Mouse (Mus musculus) G1E (cell line): Measurements from ENCODE around the gene Eif4h. TPM values are rescaled to one million over a fixed set of nuclear protein-coding genes. Genes with fewer than 3 reads are reported as not detected.

Experiments
- ATAC-seq: 2 replicates; pipeline ENCODE4 v1.8.0; 2016; ENCODE audit warnings: mild to moderate bottlenecking; ENCODE audit not compliant: insufficient number of reproducible peaks, poor library complexity, low FRiP score, severe bottlenecking; ENCODE audit errors: extremely low read depth
- DNase-seq: peaks from one replicate; pipeline ENCODE4 v3.0.0; 2012; ENCODE audit warnings: low spot score
- H3K27me3 ChIP-seq: 2 replicates; pipeline ENCODE4 v1.6.1; 2012; ENCODE audit warnings: mild to moderate bottlenecking, low read length, inconsistent platforms; ENCODE audit not compliant: insufficient read depth
- H3K36me3 ChIP-seq: replicated peaks from 2 replicates; pipeline ENCODE3; 2012; ENCODE audit warnings: mild to moderate bottlenecking, inconsistent platforms
- H3K4me1 ChIP-seq: 2 replicates; pipeline ENCODE4 v1.6.1; 2012; ENCODE audit warnings: low read depth, low read length, inconsistent platforms, mixed read lengths; ENCODE audit not compliant: insufficient read depth
- H3K4me3 ChIP-seq: 2 replicates; pipeline ENCODE4 v1.5.1; 2012; ENCODE audit warnings: low read depth, mild to moderate bottlenecking, inconsistent platforms, low read length, moderate library complexity, mixed read lengths
- H3K9me3 ChIP-seq: replicated peaks from 2 replicates; pipeline ENCODE4 v1.6.1; 2012; ENCODE audit warnings: inconsistent platforms
- CTCF ChIP-seq: IDR thresholded peaks from 2 replicates; pipeline ENCODE4 v1.5.1; 2012; ENCODE audit warnings: low read depth, low read length, inconsistent platforms, mixed read lengths
- GATA1 ChIP-seq: IDR thresholded peaks from 2 replicates; pipeline ENCODE4 v1.6.1; 2012; ENCODE audit warnings: borderline replicate concordance, low read length, inconsistent platforms, mixed read lengths
- GATA2 ChIP-seq: IDR thresholded peaks from 2 replicates; pipeline ENCODE4 v1.6.1; 2012; ENCODE audit warnings: low read depth, low read length, inconsistent platforms, borderline replicate concordance
- POLR2AphosphoS5 ChIP-seq: IDR thresholded peaks from 2 replicates; pipeline ENCODE4 v1.6.1; 2012; ENCODE audit warnings: low read depth, low read length, inconsistent platforms; ENCODE audit not compliant: insufficient replicate concordance
- TAL1 ChIP-seq: conservative IDR thresholded peaks from 2 replicates; pipeline ENCODE4 v1.6.1; 2012; ENCODE audit warnings: low read depth, low read length, inconsistent platforms, mixed read lengths
- polyA plus RNA-seq: library from polyadenylated mRNA; stranded (reverse); fragments of >175 nt; gene quantifications from 2 replicates; pipeline ENCODE4 v1.2.3, GENCODE M21; 2012
- total RNA-seq, 2 experiments: library from RNA; stranded (forward) in 1 of 2; stranded (reverse) in 1 of 2; fragments of 200-1000 nt in 1 of 2; fragments of >200 nt in 1 of 2; fragmentation: Nextera tagmentation in 1 of 2; gene quantifications; 2 replicates each; pipeline ENCODE4 v1.2.3; 2014 to 2017

The Eif4h gene
- total and polyA plus RNA-seq, 3 experiments: 258 to 375 (median 367) TPM

- DNase-seq (no peak), ATAC-seq (no peak)
- TF ChIP-seq GATA2 (no peak), POLR2AphosphoS5 (no peak), CTCF (no peak), TAL1 (no peak), GATA1 (no peak)
- Histone ChIP-seq H3K4me3 (no peak overlapping the region), H3K27me3 (peaks cover 52% of the 10 kb centered on the region), H3K4me1 (peaks cover 11% of the 10 kb centered on the region), H3K36me3 (no peaks in the 10 kb centered on the region), H3K9me3 (no peaks in the 10 kb centered on the region)
These were observed 44.5 kb upstream of the Eif4h start for GRCm38 (mm10) chr5:134683813-134684212.

DNA sequence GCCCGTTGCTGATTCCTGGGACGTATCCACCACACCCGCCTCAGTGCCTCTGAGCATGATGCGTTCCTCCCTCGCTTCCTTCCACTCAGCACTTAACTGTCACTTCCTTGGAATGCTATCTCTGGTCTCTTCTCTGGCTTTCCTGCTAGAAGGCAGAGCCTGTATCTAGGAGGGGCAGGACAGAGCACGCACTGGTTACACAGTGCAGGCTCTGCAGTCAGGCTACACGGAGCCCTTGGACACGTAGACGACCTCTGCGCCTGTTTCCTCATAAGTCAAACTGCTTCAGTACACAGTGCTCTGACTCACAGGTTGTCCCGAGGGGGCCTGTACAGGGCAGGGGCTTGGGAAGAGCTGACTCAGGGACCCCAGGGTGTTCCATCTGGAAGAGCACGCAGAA, 40.9 kb upstream of the Eif4h start:
- ATAC-seq: no peak
- no peak for TF ChIP-seq TAL1
- TF ChIP-seq POLR2AphosphoS5: no peak
- no peak for TF ChIP-seq GATA2
- TF ChIP-seq CTCF: no peak
- TF ChIP-seq GATA1: no peak
- no peak overlapping the region for H3K4me3 ChIP-seq
- H3K36me3 ChIP-seq: no peaks in the 10 kb centered on the region
- peaks cover 10% of the 10 kb centered on the region; the same call in 1 of the 2 replicates for H3K4me1 ChIP-seq
- H3K9me3 ChIP-seq: no peaks in the 10 kb centered on the region
- no peak for DNase-seq
- peaks cover 55% of the 10 kb centered on the region for H3K27me3 ChIP-seq

- ATAC-seq (no peak), DNase-seq (no peak)
- Histone ChIP-seq H3K4me1 (peaks cover 10% of the 10 kb centered on the region; the same call in 1 of the 2 replicates), H3K27me3 (peaks cover 51% of the 10 kb centered on the region), H3K4me3 (no peak overlapping the region), H3K36me3 (no peaks in the 10 kb centered on the region), H3K9me3 (no peaks in the 10 kb centered on the region)
- no peak for TF ChIP-seq TAL1
- no peak for TF ChIP-seq POLR2AphosphoS5
- no peak for TF ChIP-seq GATA1
- no peak for TF ChIP-seq GATA2
- no peak for TF ChIP-seq CTCF
These were observed 39.7 kb upstream of the Eif4h start for GRCm38 (mm10) chr5:134678827-134679546.

GRCm38 (mm10) chr5:134678031-134678430, 38.7 kb upstream of the Eif4h start:
- TF ChIP-seq CTCF (no peak), POLR2AphosphoS5 (no peak), GATA2 (no peak), TAL1 (no peak), GATA1 (no peak)
- Histone ChIP-seq H3K9me3 (no peaks in the 10 kb centered on the region), H3K27me3 (peaks cover 53% of the 10 kb centered on the region), H3K4me1 (peaks cover 10% of the 10 kb centered on the region; the same call in 1 of the 2 replicates), H3K4me3 (no peak overlapping the region), H3K36me3 (no peaks in the 10 kb centered on the region)
- DNase-seq (no peak), ATAC-seq (no peak)

GRCm38 (mm10) chr5:134677491-134677890, 38.2 kb upstream of the Eif4h start:
- no peak for ATAC-seq
- H3K4me3 ChIP-seq: no peak overlapping the region
- DNase-seq: no peak
- peaks cover 10% of the 10 kb centered on the region; the same call in 1 of the 2 replicates for H3K4me1 ChIP-seq
- TF ChIP-seq TAL1: no peak
- no peak for TF ChIP-seq CTCF
- no peak for TF ChIP-seq POLR2AphosphoS5
- no peak for TF ChIP-seq GATA2
- TF ChIP-seq GATA1: no peak
- no peaks in the 10 kb centered on the region for H3K36me3 ChIP-seq
- H3K9me3 ChIP-seq: no peaks in the 10 kb centered on the region
- H3K27me3 ChIP-seq: peaks cover 56% of the 10 kb centered on the region

GRCm38 (mm10) chr5:134675956-134676759, 36.9 kb upstream of the Eif4h start:
- Histone ChIP-seq H3K4me1 (peaks cover 10% of the 10 kb centered on the region; the same call in 1 of the 2 replicates), H3K27me3 (peaks cover 59% of the 10 kb centered on the region), H3K9me3 (no peaks in the 10 kb centered on the region), H3K36me3 (no peaks in the 10 kb centered on the region), H3K4me3 (no peak overlapping the region)
- TF ChIP-seq TAL1 (no peak), POLR2AphosphoS5 (no peak), CTCF (no peak), GATA1 (no peak), GATA2 (no peak)
- DNase-seq (peak; percentile 53), ATAC-seq (no peak; the same call in 1 of the 2 replicates)
